Mouse (Mus musculus): Measurements from ENCODE around the gene Itprid2.
A peak's percentile ranks its signal among the peaks of the same experiment; 100 is the strongest.

Itprid2 gene

GRCm38 (mm10) chr2:79651701-79652100 lies 16.5 kb downstream of the Itprid2 start:
- no peak for DNase-seq

GRCm38 (mm10) chr2:79652502-79652901 lies 17.4 kb downstream of the Itprid2 start:
- DNase-seq, result no peak

GRCm38 (mm10) chr2:79653093-79653808 lies 18.1 kb downstream of the Itprid2 start:
- DNase-seq, result no peak

- no peak for DNase-seq
Measured at GRCm38 (mm10) chr2:79653809-79654164, 18.6 kb downstream of the Itprid2 start.

- no peak for DNase-seq
Measured at GRCm38 (mm10) chr2:79657062-79657461, 21.9 kb downstream of the Itprid2 start.

- no peak for DNase-seq
Measured at GRCm38 (mm10) chr2:79660417-79661185, 25.4 kb downstream of the Itprid2 start.

- DNase-seq, result no peak
Measured at GRCm38 (mm10) chr2:79661486-79662104, 26.4 kb downstream of the Itprid2 start.

GRCm38 (mm10) chr2:79664532-79665286 lies 29.6 kb downstream of the Itprid2 start:
- DNase-seq, result peak; percentile 13

GRCm38 (mm10) chr2:79665492-79665891 lies 30.3 kb downstream of the Itprid2 start:
- DNase-seq, result peak; percentile 35

GRCm38 (mm10) chr2:79675266-79675665 lies 40.1 kb downstream of the Itprid2 start:
- DNase-seq, result no peak

- no peak for DNase-seq
Measured at GRCm38 (mm10) chr2:79677663-79678257, 42.6 kb downstream of the Itprid2 start.

- DNase-seq, result no peak
Measured at GRCm38 (mm10) chr2:79681672-79682071, 46.5 kb downstream of the Itprid2 start.

GRCm38 (mm10) chr2:79683258-79683657 lies 48.1 kb downstream of the Itprid2 start:
- DNase-seq, result no peak

- DNase-seq, result no peak
Measured at GRCm38 (mm10) chr2:79690838-79691237, 55.7 kb downstream of the Itprid2 start.

- no peak for DNase-seq
Measured at GRCm38 (mm10) chr2:79695190-79695589, 60.0 kb downstream of the Itprid2 start.

GRCm38 (mm10) chr2:79695939-79696338 lies 60.8 kb downstream of the Itprid2 start:
- peak; percentile 39 for DNase-seq

- DNase-seq, result peak; percentile 28
Measured at GRCm38 (mm10) chr2:79696478-79697230, 61.5 kb downstream of the Itprid2 start.

GRCm38 (mm10) chr2:79698166-79698565 lies 63.0 kb downstream of the Itprid2 start:
- DNase-seq, result no peak

GRCm38 (mm10) chr2:79704773-79705172 lies 69.6 kb downstream of the Itprid2 start:
- DNase-seq, result no peak

- no peak for DNase-seq
Measured at GRCm38 (mm10) chr2:79707575-79707974, 72.4 kb downstream of the Itprid2 start, which contains the start of gene Ppp1r1c. Ppp1r1c (plus strand) TSS chr2:79707780.

GRCm38 (mm10) chr2:79713662-79714091 lies 78.5 kb downstream of the Itprid2 start:
- DNase-seq, result no peak

GRCm38 (mm10) chr2:79714745-79715144 lies 79.6 kb downstream of the Itprid2 start:
- DNase-seq, result no peak

Measured in lung, postnatal 36 days (tissue).